Mouse (Mus musculus) T-helper 2 cell (primary cell): ENCODE measurements at regions not wholly inside any gene's neighbourhood (a gene's known extent, or its start where the extent isn't known, plus 50 kb on each side); places are given as distances from the start of the nearest gene placed in this dataset.

Source experiments
- in situ Hi-C: fragments of 300-600 bp; cut with MboI, MseI; formaldehyde crosslinking; loops from one replicate; pipeline ENCODE4 v1.15.1; 2025; ENCODE audit warnings: high pct_unique_total_duplicates

DNA sequence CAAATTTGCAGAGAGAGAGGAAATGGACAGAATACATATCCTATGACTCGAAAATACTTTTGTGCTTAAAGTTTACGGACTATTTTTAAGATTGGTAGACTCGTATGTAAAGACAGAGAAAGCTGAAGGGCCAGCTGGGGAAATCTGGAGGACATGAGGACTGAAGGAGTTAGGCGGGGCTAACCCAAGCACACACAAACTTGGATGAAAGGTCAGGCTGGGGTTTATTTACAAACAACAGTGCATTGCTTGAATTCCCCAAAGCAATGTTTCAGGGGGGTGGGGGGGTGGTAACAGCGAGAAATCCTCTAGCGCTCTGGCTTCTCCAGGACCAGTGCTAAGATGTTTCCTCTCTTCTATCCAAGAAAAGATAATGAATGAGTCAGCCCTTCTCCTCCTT lies 68.3 kb downstream of the Ptger2 start:
- in situ Hi-C loops: no loop called here

DNA sequence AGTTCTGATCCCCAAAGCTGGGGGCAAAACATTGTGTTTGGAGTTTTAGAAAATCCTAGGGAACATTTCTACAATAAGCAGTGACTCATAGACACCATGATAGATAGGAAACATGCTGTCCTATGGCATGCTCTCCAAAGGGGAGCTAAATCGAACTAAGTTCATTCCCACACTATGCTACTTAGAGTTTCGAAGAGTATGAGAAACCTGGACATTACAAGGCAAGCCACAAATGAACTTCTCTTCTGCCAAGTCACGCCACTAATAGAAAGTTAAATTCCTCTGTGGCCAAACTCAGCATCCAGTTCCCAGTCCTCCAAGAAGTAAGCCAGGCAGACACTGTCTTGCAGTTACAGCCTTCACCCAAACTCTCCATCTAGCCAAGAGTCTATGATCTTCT lies 73.7 kb downstream of the Ptger2 start:
- in situ Hi-C loops: loop anchor here (5.0 kb wide), 1 partner anchor 41 kb away; no protein-coding TSS in a partner anchor

DNA sequence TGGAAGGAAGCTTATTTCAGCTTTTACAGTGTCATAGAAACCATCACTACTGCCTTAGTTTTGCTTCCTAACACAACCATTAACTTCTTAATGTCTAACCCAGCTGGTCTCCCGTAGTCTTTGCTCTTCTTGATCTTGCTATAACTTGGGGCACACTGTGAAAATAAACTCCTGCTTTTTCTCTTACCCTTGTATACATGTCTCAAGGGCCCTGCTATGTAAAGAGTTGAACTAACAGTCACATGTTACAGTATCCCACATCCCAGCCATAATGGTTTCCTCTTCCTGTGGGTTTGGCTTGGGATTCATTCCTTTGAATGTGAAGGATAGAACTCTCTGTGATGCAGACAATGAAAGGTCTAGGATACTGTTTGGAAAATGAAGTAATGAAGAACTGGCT lies 76.5 kb downstream of the Ptger2 start:
- in situ Hi-C loops: loop anchor here (5.0 kb wide), 1 partner anchor 38 kb away; no protein-coding TSS in a partner anchor

DNA sequence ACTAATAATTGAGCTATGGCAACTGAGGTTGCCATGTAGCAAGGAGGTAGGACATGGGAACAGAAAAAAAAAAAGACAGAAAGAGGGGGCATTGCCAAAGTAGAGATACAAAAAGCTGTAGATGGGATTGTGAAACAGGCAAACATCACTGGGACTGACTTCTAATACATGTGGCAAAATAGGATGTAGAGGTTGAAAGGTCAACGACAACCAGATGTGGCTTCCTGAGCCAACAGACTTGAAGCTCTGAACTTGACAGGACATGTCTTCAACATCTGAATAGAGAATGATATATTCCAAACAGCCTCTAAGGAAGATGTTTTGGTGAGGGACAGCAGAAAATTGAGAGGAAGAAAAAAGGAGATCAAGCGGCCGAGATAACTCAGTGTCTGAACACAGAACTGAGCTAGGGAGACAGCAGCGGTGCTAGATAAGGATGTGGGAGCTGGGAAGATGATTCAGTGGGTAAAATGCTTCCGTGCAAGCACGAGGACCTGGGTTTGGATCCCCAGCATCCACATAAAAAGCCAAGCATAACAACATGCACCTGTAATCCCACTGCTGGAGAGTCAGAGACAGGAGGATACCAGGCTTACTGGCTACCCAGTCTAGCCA lies 81.7 kb downstream of the Ptger2 start:
- in situ Hi-C loops: no loop called here

DNA sequence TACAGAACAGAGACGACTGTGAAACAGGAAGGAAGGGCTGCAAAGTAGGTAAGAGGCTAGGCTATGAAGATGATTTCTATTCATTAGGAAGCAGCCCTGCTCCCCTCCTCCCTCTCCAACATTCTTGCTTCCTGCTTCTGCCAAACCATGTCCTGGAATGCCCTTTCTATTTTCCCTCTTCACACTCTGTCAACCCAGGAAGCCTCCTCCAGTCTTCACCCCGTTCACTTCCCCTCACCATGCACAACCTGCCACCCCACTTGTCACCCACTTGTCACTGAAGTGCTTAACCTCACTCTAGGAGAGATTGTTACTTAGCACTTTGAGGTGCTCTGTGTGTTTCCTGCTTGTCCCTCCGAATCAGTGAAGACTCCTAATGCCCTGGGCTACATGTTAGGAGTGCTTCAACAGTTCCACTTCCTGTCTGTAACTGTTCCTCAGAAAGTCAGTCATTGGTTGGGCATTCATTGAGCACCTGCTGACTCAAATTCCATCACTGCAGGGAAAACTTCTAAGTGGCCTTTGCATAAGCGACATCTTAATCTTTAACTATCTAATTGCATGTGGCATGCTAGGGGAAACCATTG lies 87.0 kb downstream of the Ptger2 start:
- in situ Hi-C loops: no loop called here

DNA sequence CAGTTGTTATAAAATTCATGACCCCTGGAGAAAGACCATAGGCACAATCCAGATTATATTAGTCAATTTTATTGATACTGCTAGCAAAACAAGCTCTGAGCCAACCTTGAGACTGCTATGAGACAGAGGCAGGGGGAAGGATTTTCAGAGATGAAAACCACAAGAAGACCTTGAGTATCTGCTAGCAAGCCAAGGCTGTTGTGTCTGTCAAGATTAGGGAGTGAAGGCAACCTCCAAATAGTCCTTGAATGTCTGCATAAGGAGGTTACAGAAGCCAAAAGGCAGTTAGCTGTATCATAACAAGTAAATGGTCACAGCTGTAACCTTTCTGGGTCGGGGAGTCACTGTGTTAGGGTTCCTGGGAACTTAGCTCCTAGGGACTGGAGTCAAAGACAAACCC lies 89.2 kb downstream of the Ptger2 start:
- in situ Hi-C loops: no loop called here

DNA sequence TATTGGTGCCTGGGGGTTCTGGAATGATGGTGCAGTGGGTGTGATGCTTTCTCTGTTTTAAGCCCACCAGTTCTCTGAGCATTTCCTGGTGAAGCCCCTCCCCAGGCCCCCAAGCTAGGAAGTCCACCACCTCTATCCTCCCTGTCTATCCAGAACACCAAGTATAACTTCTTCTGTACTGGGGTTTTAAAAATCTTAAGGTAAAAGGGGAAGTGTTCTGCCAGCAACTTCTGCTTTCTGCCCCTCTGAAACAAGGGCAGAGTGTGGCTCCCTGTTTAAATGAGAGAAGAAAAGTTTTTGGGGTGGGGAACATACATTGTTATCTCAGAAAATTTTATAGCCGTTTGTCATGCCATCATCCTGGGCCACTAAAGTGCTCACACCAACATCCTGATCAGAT lies 91.8 kb downstream of the Ptger2 start:
- in situ Hi-C loops: no loop called here

DNA sequence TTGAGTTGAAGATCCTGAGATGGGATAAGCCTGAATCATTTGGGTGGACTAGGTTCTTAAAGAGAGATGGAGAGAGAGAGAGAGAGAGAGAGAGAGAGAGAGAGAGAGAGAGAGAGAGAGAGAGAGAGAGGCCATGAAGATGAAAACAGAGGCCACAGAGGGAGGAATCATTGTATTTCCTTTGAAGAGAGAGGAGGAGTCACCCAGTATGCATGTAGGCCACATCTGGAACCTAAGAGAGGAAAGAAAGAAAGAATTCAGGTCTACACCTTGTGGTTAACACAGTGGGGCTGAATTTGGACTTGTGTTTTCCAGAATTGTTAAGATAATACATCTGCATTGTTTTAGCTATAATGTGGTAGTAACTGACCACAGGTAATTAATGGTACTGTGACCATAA lies 92.2 kb downstream of the Ptger2 start:
- in situ Hi-C loops: no loop called here

DNA sequence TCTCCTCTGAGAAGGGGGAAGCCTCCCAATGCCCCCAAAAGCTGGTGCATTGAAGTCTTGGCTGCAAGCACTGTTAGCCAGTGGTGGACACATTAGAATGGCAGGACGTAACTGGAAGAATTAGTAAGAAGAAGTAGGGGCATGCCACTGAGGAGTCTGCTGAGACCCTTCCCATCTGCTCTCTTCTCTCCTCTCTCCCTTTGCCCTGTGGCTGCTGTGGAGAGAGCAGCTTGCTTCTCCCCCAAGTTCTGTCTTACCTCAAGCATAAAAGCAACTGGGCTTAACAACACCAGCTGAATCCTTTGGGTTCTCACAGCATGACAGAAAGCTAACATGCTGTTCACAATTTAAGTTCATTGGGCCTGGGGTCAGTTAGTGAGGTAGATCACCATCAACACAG lies 95.1 kb downstream of the Ptger2 start:
- in situ Hi-C loops: no loop called here
